Mouse (Mus musculus) CD8-positive naive resting alpha-beta T cell, adult 57 days (primary cell): Measurements from ENCODE around the gene Ercc1. TPM values are rescaled to one million over a fixed set of nuclear protein-coding genes. Genes with fewer than 3 reads are reported as not detected.

Source experiments
- total RNA-seq: library from RNA; stranded (reverse); gene quantifications from one replicate; pipeline ENCODE4 v1.2.4, GENCODE M21; 2023

Ercc1 gene
- 65.9 TPM for total RNA-seq

GRCm38 (mm10) chr7:19344237-19344847 is at the start of gene Ercc1:
TSS of gene Ercc1 (plus strand) at chr7:19344778.

GRCm38 (mm10) chr7:19309884-19310641 is 34.5 kb upstream of the Ercc1 start, which contains the start of gene Fosb:
TSS of gene Fosb (minus strand) at chr7:19310051.

GRCm38 (mm10) chr7:19359299-19359891 is 14.8 kb downstream of the Ercc1 start, which contains the start of the genes Cd3eap and Ppp1r13l:
TSS of gene Cd3eap (minus strand) at chr7:19359483.
TSS of gene Ppp1r13l (plus strand) at chr7:19359749.

GRCm38 (mm10) chr7:19381377-19382165 is 37.0 kb downstream of the Ercc1 start, which contains the start of gene Ercc2:
TSS of gene Ercc2 (plus strand) at chr7:19382010.

GRCm38 (mm10) chr7:19403731-19404296 is 59.2 kb downstream of the Ercc1 start, which contains the start of gene Klc3:
TSS of gene Klc3 (minus strand) at chr7:19404104.

GRCm38 (mm10) chr7:19404476-19404875 is 59.9 kb downstream of the Ercc1 start, which contains the start of gene Ckm:
TSS of gene Ckm (plus strand) at chr7:19404776.

Other genes with a start within 250 kb of the Ercc1 start
- gene Gm4969, start 226.4 kb upstream of the Ercc1 start, total RNA-seq: not detected
- gene Fbxo46, start 224.9 kb upstream of the Ercc1 start, total RNA-seq: 23.1 TPM
- 11.3 TPM for gene Qpctl, start 195.5 kb upstream of the Ercc1 start, total RNA-seq
- 88.9 TPM for gene Snrpd2, start 195.1 kb upstream of the Ercc1 start, total RNA-seq
- gene Gipr, start 178.7 kb upstream of the Ercc1 start, total RNA-seq: not detected
- gene Eml2, start 168.4 kb upstream of the Ercc1 start, total RNA-seq: 15.5 TPM
- not detected for gene Gpr4, start 132.2 kb upstream of the Ercc1 start, total RNA-seq
- gene Opa3, start 116.4 kb upstream of the Ercc1 start, total RNA-seq: 51.9 TPM
- 296 TPM for gene Vasp, start 73.0 kb upstream of the Ercc1 start, total RNA-seq
- 2.3 TPM for gene Ppm1n, start 64.7 kb upstream of the Ercc1 start, total RNA-seq
- not detected for gene Rtn2, start 62.2 kb upstream of the Ercc1 start, total RNA-seq
- 1,017 TPM for gene Fosb, start 34.7 kb upstream of the Ercc1 start, total RNA-seq
- gene Cd3eap, start 14.7 kb downstream of the Ercc1 start, total RNA-seq: 12.8 TPM
- 1.6 TPM for gene Ppp1r13l, start 15.0 kb downstream of the Ercc1 start, total RNA-seq
- gene Ercc2, start 37.2 kb downstream of the Ercc1 start, total RNA-seq: 83.7 TPM
- gene Klc3, start 59.3 kb downstream of the Ercc1 start, total RNA-seq: 3.6 TPM
- not detected for gene Ckm, start 60.0 kb downstream of the Ercc1 start, total RNA-seq
- gene Mark4, start 114.0 kb downstream of the Ercc1 start, total RNA-seq: 26.6 TPM
- gene Exoc3l2, start 118.6 kb downstream of the Ercc1 start, total RNA-seq: not detected
- 3.8 TPM for gene Bloc1s3, start 163.6 kb downstream of the Ercc1 start, total RNA-seq
- gene Trappc6a, start 163.6 kb downstream of the Ercc1 start, total RNA-seq: 24.3 TPM
- gene Nkpd1, start 173.1 kb downstream of the Ercc1 start, total RNA-seq: not detected
- gene Ppp1r37, start 218.3 kb downstream of the Ercc1 start, total RNA-seq: 51.4 TPM
- 2.4 TPM for gene Zfp296, start 232.5 kb downstream of the Ercc1 start, total RNA-seq
- 48.1 TPM for gene Gemin7, start 232.8 kb downstream of the Ercc1 start, total RNA-seq